Mouse (Mus musculus): Measurements from ENCODE around the gene Lcn9. TPM values are rescaled to one million over a fixed set of nuclear protein-coding genes. Genes with fewer than 3 reads are reported as not detected.
A peak's percentile ranks its signal among the peaks of the same experiment; 100 is the strongest.

The Lcn9 gene
- polyA plus RNA-seq, 1 experiment from 2014 or later, result not detected

DNA sequence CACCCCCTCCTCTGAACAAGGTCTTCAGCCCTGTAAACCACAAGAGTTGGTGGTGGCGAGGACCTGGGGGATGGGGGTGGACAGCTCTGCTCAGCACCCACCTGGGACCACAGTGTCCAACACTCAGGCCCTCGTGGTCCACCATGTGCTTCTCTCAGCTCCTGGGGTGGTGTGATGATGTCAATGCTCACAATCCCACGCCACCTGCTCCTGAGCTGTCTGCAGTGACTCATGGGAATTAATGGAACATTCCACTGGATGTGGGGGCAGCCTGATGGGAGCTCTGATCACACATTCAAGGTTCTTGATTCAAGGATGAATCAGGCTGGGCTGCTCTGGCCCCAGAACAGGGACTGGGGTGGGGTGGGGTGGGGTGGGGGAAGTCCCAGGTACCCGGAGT lies 19.2 kb downstream of the Lcn9 start:
- no peaks in the 10 kb centered on the region for H3K27me3 ChIP-seq (replicated peaks; ENCODE audit: control insufficient read depth, insufficient read depth, low read length)
- H3K4me3 ChIP-seq (ENCODE audit: low read length), result no peak overlapping the region
- no peaks in the 10 kb centered on the region for H3K9me3 ChIP-seq (ENCODE audit: control insufficient read depth, low read length)
- H3K27ac ChIP-seq (ENCODE audit: low read depth, low read length), result no peak overlapping the region
- no peak overlapping the region for H3K4me2 ChIP-seq (ENCODE audit: low read length)
- ATAC-seq, result no peak
- no peaks in the 10 kb centered on the region for H3K36me3 ChIP-seq (ENCODE audit: control insufficient read depth, insufficient read depth, low read length)
- 76% methylated on average over 4 of the region's 4 CpGs for WGBS
- no peak overlapping the region for H3K9ac ChIP-seq (ENCODE audit: low read depth, low read length)
- H3K4me1 ChIP-seq (ENCODE audit: control insufficient read depth, insufficient read depth, low read depth, low read length), result no peaks in the 10 kb centered on the region

DNA sequence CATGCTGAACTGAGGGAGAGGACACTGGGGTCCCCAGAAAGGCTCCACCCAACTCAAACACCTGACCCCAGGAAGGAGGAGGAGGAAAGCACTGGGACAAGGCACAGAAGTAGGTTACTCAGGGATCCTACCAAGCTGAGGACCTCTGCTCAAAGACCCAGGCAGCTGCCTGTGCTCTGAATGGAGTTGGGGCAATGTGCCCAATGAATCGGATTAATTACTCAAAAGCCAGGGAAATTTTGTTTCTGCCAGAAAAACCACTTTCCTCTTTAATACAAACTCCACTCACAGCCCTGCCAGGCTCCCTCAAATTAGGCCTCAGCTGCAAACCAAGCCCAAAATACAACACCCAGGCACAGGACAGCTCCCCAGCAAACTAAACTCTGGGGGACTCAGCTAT lies 19.8 kb downstream of the Lcn9 start:
- no peak overlapping the region for H3K4me3 ChIP-seq (ENCODE audit: low read length)
- H3K4me2 ChIP-seq (ENCODE audit: low read length), result no peak overlapping the region
- 0 out of 2 replicates have a peak overlapping the region, but pooled peaks have one; percentile 30 for H3K27ac ChIP-seq (ENCODE audit: low read depth, low read length)
- H3K27me3 ChIP-seq (replicated peaks; ENCODE audit: control insufficient read depth, insufficient read depth, low read length), result no peaks in the 10 kb centered on the region
- no peaks in the 10 kb centered on the region for H3K4me1 ChIP-seq (ENCODE audit: control insufficient read depth, insufficient read depth, low read depth, low read length)
- no peaks in the 10 kb centered on the region for H3K36me3 ChIP-seq (ENCODE audit: control insufficient read depth, insufficient read depth, low read length)
- 45% methylated on average over 1 of the region's 1 CpGs for WGBS
- no peaks in the 10 kb centered on the region for H3K9me3 ChIP-seq (ENCODE audit: control insufficient read depth, low read length)
- H3K9ac ChIP-seq (ENCODE audit: low read depth, low read length), result no peak overlapping the region; the same call in 1 of the 2 replicates
- no peak for ATAC-seq

GRCm38 (mm10) chr2:25844097-25844496 lies 21.1 kb downstream of the Lcn9 start:
- no peak overlapping the region for H3K27ac ChIP-seq (ENCODE audit: low read depth, low read length)
- H3K36me3 ChIP-seq (ENCODE audit: control insufficient read depth, insufficient read depth, low read length), result no peaks in the 10 kb centered on the region
- no peak overlapping the region for H3K4me3 ChIP-seq (ENCODE audit: low read length)
- no peak for ATAC-seq
- no peaks in the 10 kb centered on the region for H3K9me3 ChIP-seq (ENCODE audit: control insufficient read depth, low read length)
- no peaks in the 10 kb centered on the region for H3K4me1 ChIP-seq (ENCODE audit: control insufficient read depth, insufficient read depth, low read depth, low read length)
- no peak overlapping the region for H3K4me2 ChIP-seq (ENCODE audit: low read length)
- H3K9ac ChIP-seq (ENCODE audit: low read depth, low read length), result no peak overlapping the region
- 97% methylated on average over 3 of the region's 3 CpGs for WGBS
- no peaks in the 10 kb centered on the region for H3K27me3 ChIP-seq (replicated peaks; ENCODE audit: control insufficient read depth, insufficient read depth, low read length)

GRCm38 (mm10) chr2:25846516-25846915 lies 23.6 kb downstream of the Lcn9 start:
- no peaks in the 10 kb centered on the region for H3K36me3 ChIP-seq (ENCODE audit: control insufficient read depth, insufficient read depth, low read length)
- no peak overlapping the region for H3K27ac ChIP-seq (ENCODE audit: low read depth, low read length)
- H3K27me3 ChIP-seq (replicated peaks; ENCODE audit: control insufficient read depth, insufficient read depth, low read length), result no peaks in the 10 kb centered on the region
- H3K4me1 ChIP-seq (ENCODE audit: control insufficient read depth, insufficient read depth, low read depth, low read length), result no peaks in the 10 kb centered on the region
- no peak overlapping the region for H3K4me3 ChIP-seq (ENCODE audit: low read length)
- 79% methylated on average over 8 of the region's 8 CpGs for WGBS
- H3K4me2 ChIP-seq (ENCODE audit: low read length), result no peak overlapping the region
- no peak for ATAC-seq
- no peaks in the 10 kb centered on the region for H3K9me3 ChIP-seq (ENCODE audit: control insufficient read depth, low read length)
- H3K9ac ChIP-seq (ENCODE audit: low read depth, low read length), result no peak overlapping the region

DNA sequence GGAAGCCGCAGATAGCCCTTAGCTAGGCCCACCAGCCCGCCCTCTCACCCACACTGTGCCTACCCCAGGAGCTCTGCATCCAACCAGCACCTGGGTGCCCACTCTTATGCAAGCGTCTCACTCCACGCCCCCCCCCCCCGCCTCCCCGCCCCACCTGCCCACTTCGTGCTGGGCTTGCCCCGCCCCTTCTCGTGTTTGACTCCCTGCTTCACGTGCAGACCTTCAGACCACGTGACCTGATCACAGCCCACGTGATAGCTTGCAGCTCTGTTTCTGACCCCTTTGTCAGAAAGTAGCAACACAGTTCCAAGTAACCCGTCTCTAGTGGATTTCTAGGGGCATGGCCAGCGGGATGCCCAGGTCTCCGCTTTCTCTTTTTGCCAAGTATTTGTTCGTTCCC lies 24.3 kb downstream of the Lcn9 start, which contains the start of gene Sohlh1:
Gene Sohlh1, minus strand, starts transcription at position 23 of the 400 bp plus-strand sequence.
- 84% methylated on average over 13 of the region's 16 CpGs for WGBS

DNA sequence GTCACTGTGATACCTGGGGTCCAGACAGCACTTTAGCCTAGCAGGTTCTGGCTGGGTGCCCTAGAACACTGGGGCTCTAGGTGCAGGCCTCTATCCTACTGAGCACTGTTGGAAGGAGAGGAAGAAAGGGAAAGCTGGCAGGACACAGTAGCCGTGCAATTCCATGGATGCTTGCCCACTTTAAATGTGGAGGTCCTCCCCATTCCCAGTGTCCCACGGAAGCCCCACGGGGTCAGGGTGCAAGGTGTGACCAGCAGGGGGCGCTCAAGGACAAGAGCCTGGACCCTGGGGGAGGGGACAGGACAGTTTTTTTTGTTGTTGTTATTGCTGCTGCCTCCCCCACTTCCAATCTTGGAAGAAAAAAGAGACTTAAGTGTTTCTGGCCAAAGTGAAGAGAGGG lies 27.4 kb downstream of the Lcn9 start:
- Histone ChIP-seq H3K4me2 (ENCODE audit: low read length) (no peak overlapping the region), H3K4me1 (ENCODE audit: control insufficient read depth, insufficient read depth, low read depth, low read length) (no peaks in the 10 kb centered on the region), H3K27me3 (replicated peaks; ENCODE audit: control insufficient read depth, insufficient read depth, low read length) (no peaks in the 10 kb centered on the region), H3K9ac (ENCODE audit: low read depth, low read length) (no peak overlapping the region), H3K4me3 (ENCODE audit: low read length) (no peak overlapping the region), H3K36me3 (ENCODE audit: control insufficient read depth, insufficient read depth, low read length) (no peaks in the 10 kb centered on the region), H3K27ac (ENCODE audit: low read depth, low read length) (no peak overlapping the region), H3K9me3 (ENCODE audit: control insufficient read depth, low read length) (no peaks in the 10 kb centered on the region)
- ATAC-seq, result no peak
- WGBS, result 6% methylated on average over 4 of the region's 4 CpGs

More for the DNA sequence above, 24.3 kb downstream of the Lcn9 start, which contains the start of gene Sohlh1:
- H3K27ac ChIP-seq (ENCODE audit: low read depth, low read length), result no peak within 1 kb of the TSS
- no peak within 1 kb of the TSS for H3K9ac ChIP-seq (ENCODE audit: low read depth, low read length)
- H3K4me2 ChIP-seq (ENCODE audit: low read length), result no peak within 1 kb of the TSS
- no peaks in the 10 kb centered on the region for H3K4me1 ChIP-seq (ENCODE audit: control insufficient read depth, insufficient read depth, low read depth, low read length)
- ATAC-seq, result no peak
- no peak within 1 kb of the TSS for H3K4me3 ChIP-seq (ENCODE audit: low read length)
- H3K36me3 ChIP-seq (ENCODE audit: control insufficient read depth, insufficient read depth, low read length), result no peaks in the 10 kb centered on the region
- H3K27me3 ChIP-seq (replicated peaks; ENCODE audit: control insufficient read depth, insufficient read depth, low read length), result no peaks in the 10 kb centered on the region
- no peaks in the 10 kb centered on the region for H3K9me3 ChIP-seq (ENCODE audit: control insufficient read depth, low read length)

DNA sequence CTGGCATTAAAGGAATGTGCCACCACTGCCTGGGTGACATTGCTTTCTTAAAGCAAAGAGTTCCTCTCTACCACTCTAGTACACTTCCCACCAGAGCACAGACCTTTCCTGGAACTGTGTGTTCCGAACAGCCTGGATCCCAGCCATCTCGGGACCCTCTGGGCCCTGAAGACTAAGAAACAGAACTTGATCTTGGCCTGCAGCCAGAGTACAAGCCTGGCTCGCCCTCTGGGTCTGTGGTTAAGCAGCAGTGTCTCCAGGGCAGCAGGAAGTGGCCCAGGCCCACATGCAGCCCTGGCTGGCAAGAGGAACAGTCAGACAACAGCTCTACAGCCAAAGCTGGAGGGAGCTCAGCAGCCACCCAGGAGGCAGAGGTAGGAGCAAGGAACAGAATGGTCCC lies 29.7 kb downstream of the Lcn9 start:
- ATAC-seq, result peak; percentile 89
- H3K27ac ChIP-seq (ENCODE audit: low read depth, low read length), result no peak overlapping the region
- WGBS, result 39% methylated on average over 3 of the region's 3 CpGs
- H3K4me1 ChIP-seq (ENCODE audit: control insufficient read depth, insufficient read depth, low read depth, low read length), result no peaks in the 10 kb centered on the region
- H3K4me3 ChIP-seq (ENCODE audit: low read length), result no peak overlapping the region
- H3K36me3 ChIP-seq (ENCODE audit: control insufficient read depth, insufficient read depth, low read length), result no peaks in the 10 kb centered on the region
- no peak overlapping the region for H3K4me2 ChIP-seq (ENCODE audit: low read length)
- H3K9ac ChIP-seq (ENCODE audit: low read depth, low read length), result no peak overlapping the region
- H3K9me3 ChIP-seq (ENCODE audit: control insufficient read depth, low read length), result no peaks in the 10 kb centered on the region
- no peaks in the 10 kb centered on the region for H3K27me3 ChIP-seq (replicated peaks; ENCODE audit: control insufficient read depth, insufficient read depth, low read length)

DNA sequence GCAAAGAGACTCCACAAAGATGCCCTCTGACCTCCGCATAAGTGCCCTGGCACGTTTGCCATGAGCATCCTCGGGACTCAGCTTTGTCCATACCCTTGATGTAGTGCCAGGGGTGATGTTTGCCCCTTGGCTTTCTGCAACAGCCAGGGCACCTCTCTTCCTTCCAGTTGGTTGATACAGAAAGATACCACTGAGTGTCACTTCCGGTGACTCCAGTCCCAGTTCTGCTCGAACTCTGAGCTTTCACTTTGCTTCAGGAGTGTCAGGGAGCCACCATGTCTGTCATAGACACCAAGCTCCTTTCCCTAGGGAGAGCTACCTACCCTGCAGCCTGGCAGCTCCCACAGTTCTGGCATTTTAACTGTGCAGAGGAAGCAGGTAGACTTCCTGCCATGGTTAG lies 31.0 kb downstream of the Lcn9 start:
- no peaks in the 10 kb centered on the region for H3K36me3 ChIP-seq (ENCODE audit: control insufficient read depth, insufficient read depth, low read length)
- no peak overlapping the region for H3K9ac ChIP-seq (ENCODE audit: low read depth, low read length)
- no peak for ATAC-seq
- no peaks in the 10 kb centered on the region for H3K9me3 ChIP-seq (ENCODE audit: control insufficient read depth, low read length)
- H3K4me1 ChIP-seq (ENCODE audit: control insufficient read depth, insufficient read depth, low read depth, low read length), result no peaks in the 10 kb centered on the region
- H3K27ac ChIP-seq (ENCODE audit: low read depth, low read length), result no peak overlapping the region
- 80% methylated on average over 5 of the region's 5 CpGs for WGBS
- H3K4me3 ChIP-seq (ENCODE audit: low read length), result no peak overlapping the region
- H3K4me2 ChIP-seq (ENCODE audit: low read length), result no peak overlapping the region
- H3K27me3 ChIP-seq (replicated peaks; ENCODE audit: control insufficient read depth, insufficient read depth, low read length), result no peaks in the 10 kb centered on the region

DNA sequence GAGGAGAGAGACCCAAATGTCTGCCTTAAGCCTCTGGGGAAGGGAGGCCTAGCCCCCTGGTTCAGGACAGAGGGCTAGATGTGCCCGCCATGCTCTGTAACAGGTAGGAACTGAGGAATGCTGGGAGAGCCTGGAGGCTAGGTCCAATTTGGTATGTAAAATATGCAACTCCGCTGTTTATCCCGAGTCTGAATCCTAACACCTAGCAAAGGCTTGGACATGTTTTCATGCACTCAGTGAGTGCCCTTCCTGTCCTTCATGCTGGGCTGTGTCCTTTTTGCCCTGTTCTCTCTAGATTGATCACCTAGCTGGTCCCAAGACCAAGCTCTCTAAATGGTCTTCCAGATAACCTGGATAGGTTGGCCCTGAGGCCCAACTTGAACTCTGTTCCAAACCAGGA lies 36.9 kb downstream of the Lcn9 start:
- Histone ChIP-seq H3K4me3 (ENCODE audit: low read length) (no peak overlapping the region), H3K27ac (ENCODE audit: low read depth, low read length) (no peak overlapping the region), H3K27me3 (replicated peaks; ENCODE audit: control insufficient read depth, insufficient read depth, low read length) (no peaks in the 10 kb centered on the region), H3K9ac (ENCODE audit: low read depth, low read length) (no peak overlapping the region), H3K4me2 (ENCODE audit: low read length) (no peak overlapping the region), H3K9me3 (ENCODE audit: control insufficient read depth, low read length) (no peaks in the 10 kb centered on the region), H3K4me1 (ENCODE audit: control insufficient read depth, insufficient read depth, low read depth, low read length) (peaks cover 21% of the 10 kb centered on the region), H3K36me3 (ENCODE audit: control insufficient read depth, insufficient read depth, low read length) (no peaks in the 10 kb centered on the region)
- 89% methylated on average over 3 of the region's 3 CpGs for WGBS
- no peak for ATAC-seq

- Histone ChIP-seq H3K4me2 (ENCODE audit: low read length) (no peak overlapping the region), H3K4me3 (ENCODE audit: low read length) (no peak overlapping the region), H3K9ac (ENCODE audit: low read depth, low read length) (no peak overlapping the region), H3K27me3 (replicated peaks; ENCODE audit: control insufficient read depth, insufficient read depth, low read length) (no peaks in the 10 kb centered on the region), H3K9me3 (ENCODE audit: control insufficient read depth, low read length) (no peaks in the 10 kb centered on the region), H3K27ac (ENCODE audit: low read depth, low read length) (no peak overlapping the region), H3K4me1 (ENCODE audit: control insufficient read depth, insufficient read depth, low read depth, low read length) (peaks cover 27% of the 10 kb centered on the region), H3K36me3 (ENCODE audit: control insufficient read depth, insufficient read depth, low read length) (no peaks in the 10 kb centered on the region)
- no peak for ATAC-seq
- WGBS, result 71% methylated on average over 2 of the region's 2 CpGs
Observed at GRCm38 (mm10) chr2:25862038-25862437, 39.1 kb downstream of the Lcn9 start.
